Mouse (Mus musculus) ovary, postnatal 14 days (tissue): ENCODE measurements around the gene Tns3.

Experiments used
- DNase-seq: peaks from one replicate; pipeline ENCODE4 v3.0.0; 2022; ENCODE audit warnings: low spot score

Gene Tns3

DNA sequence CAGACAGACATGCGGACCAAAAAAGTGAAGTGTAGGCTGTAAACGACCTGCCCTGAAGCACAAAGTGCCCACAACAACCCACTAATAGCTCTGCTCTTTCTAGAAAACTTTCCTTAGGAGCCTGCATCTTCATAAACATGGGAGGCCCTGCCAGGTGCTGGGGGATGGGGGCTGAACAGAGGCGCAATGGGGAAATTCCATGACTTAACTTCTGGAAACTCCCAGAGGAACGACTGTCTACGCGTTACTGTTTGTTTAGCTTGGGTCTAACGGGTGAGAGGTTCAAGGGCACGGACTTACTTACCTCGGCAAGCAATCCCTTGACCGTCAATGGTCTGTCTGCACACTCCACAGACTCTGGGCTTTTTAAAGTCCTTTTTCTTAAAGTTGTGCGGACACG lies 48.9 kb downstream of the Tns3 start:
- DNase-seq, result no peak

DNA sequence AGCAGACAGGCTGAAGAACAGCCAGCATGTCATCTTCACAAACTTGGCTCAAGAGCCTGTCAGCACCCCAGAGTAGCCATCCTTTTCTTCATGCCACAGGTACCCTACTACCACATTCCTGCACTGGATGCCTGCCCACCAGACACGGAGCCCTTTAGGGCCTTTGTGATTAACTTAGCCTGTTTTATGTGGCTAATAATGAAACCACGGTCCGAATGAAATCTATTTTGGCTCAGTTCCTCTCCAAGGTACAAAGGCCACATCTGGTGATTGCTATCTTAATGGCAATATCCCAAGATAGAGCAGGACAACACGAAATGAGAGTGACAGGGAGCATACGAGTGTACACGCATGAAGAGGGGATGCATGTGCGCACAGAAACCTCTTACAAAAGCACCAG lies 53.9 kb downstream of the Tns3 start:
- DNase-seq, result no peak

DNA sequence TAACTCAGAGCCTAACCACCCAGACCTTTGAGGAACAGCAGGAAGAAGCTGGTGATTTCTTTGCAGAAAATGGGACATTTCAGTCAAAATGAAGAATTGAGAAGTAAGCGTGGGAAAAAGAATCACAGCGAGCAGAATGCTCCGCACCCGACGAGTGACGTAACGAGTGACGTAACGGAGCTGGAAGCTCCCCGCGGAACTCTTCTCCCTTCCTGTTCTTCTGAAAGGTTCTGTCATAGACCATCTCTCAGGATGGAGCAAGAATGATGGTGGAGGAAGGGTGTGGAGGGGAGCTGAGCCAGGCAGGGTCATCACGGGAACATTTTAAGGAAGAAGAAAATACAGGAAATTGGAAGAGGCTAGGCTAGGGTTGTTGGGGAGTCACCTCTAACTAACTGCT lies 54.5 kb downstream of the Tns3 start:
- no peak for DNase-seq

DNA sequence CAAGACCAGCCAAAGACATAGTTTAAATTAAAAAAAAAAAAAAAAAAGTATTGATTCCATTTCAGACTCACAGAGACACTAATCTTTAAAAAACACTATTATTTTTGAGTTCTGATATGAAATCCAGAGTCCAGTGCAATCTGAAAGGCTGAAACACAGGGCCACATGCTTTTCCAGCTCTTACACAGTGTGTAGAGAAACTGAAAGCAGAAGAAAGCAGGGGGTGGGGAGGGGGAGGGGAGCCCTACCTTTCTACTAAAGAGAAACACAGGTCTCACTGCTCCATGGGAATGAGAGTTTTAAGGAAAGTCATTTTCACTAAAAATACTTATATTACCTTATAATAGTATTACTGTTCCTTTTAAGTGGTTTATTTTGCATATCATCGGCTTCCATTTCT lies 57.2 kb downstream of the Tns3 start:
- DNase-seq, result no peak

DNA sequence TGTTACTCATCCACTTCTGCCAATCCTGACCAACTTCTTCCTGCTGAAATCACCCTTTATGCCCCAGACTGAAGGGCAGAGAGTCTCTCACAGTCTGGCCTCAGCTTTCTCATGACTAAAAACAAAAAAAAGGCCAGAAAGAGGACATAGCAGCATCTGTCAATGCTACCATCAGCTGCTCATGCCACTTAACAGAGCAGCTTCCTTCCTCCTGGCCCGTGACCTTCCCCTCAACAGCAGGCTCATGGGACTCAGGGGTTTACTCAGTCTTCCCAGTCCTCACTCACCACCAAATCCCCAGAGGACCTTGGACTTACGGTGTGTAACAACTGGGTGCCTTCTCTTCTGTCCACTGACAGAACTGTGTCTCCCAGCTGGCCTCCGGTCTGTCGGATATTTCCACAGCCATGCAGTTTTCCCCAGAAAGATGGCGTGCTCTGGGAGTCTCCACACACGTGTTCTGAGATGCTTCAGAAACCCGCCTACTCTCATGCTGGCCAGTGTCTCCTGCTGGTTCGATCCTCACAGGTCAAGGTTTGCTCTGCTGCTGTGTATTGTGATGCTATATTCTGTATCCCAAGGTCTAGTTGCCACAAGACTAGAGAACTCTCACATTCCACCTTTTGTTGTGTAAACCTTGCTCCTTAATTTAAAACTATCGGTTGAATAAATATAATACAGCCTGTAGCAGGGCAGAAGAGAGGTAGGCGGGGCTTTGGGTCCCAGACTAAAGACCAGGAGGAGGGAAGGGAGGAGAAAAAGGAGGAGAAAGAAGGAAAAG lies 59.4 kb downstream of the Tns3 start:
- no peak for DNase-seq

DNA sequence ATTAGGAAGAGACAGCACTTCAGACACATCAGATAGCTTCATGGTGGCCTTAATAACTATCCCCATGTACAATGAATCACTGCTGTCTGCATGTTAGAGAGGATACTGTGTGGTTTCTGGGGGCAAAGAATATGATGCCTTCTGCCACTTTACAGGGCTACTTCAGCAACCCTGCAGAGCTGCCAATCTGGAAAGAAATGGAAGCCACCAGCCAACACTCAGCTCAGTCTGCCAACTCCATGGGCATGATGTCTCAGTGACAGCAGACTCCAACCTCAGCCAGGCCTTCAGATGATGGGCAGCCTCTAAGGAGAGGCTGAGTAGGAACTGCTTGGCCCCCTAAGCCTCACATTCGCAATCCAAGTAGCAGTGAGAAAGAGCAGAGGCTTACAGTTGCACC lies 61.7 kb downstream of the Tns3 start:
- no peak for DNase-seq

DNA sequence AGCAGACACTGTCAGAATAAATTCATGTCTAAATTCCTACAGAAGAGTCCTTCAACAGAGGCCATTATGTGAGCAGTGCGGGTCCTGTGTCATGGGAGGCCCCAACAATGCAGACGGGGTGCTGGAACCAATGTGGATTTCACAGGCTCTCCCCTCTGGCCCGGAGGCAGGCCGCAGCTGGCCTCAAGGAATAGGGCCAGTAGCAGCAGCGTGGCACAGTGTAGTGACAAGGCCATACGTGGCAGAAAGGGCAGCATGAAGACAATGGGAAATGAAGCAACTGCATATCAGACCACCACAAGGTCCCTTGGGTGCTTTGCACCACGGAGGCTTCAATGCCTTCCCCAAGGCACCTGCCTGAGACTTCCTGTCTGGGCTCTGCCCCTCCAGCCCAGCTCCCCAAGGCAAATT lies 62.9 kb downstream of the Tns3 start:
- no peak for DNase-seq

DNA sequence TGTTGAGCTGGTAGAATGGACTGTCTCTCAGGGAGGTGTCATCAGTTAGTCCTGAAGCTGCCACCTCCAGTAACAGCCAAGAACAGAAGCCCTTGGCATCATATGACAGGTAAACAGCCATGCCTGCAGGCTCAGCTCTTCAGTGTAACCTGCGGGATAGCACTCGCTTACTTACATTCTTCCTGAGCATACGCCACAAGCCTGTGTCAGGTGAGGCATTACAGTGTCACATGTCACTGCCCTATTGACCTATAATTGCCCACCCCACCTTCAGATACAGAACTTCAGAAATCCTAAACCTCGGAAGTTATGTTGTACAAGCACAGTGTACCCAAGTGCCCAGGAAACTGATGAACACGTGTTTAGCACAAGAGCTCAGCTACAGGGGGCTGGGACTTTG lies 68.7 kb downstream of the Tns3 start:
- DNase-seq, result no peak

DNA sequence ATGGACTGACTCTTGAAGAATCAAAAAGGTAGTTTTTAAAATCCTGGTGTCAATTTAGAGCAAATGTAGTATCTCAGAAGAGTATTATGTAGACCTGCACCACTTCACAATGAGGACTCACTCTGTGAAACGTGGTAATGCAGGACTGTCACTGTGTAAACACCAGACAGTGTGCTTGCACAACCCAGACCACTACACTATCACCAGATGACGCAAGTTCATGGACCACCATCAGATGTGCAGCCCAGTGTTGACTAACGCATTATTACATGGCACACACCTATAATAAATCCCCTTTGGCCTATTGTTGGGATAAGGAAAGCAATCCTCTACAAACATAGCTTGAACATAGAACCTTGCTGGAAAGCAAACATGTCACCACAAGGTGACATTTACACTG lies 71.2 kb downstream of the Tns3 start:
- DNase-seq, result no peak

DNA sequence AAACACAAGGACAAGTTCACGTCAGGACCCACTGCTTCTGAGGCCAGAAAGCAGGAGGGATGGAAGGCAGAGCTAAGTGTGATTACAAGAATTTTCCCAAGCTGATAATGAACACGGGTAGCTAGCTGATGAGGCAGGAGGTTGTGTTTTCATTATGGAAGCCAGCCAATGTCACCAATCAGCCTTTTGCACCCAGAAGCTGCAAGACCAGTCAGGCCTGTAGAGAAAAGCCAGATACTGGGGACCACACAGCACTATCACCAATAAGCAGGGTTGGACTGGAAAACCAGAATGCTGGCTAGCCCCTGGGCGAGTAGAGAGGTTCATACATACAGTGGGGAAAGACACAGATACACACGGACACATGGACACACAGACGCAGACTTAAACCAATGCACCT lies 73.1 kb downstream of the Tns3 start:
- no peak for DNase-seq

DNA sequence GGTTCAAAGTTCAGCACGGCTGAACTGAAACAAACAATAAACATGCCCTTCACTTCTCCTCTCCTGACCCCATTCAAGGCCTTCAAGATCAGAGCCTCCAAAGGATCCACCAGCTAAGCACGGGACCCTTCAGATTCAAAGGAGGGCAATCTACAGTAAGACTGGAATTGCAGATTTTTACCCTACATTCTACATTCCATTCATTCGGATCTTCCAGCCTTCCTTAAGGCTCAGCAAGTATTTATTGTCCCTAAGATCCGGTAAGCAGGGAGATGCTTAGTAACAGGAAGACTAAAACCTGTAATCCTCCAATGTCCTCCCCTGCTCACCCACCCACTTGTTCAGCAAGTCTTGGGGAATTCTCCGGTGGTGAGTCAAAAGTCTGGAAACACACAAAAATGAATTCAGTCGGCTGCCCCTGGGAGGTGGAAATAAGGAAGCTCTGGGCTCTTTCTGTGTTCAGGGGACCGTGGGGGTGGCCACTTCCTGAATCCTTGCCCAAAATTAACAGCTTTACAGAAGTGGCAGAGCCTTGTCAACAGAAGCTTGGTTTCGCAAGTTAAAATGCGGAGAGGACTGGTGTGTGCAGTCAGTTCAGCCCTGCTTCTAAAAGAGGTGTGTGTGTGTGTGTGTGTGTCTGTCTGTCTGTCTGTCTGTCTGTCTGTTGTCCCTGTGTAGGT lies 75.0 kb downstream of the Tns3 start:
- no peak for DNase-seq

DNA sequence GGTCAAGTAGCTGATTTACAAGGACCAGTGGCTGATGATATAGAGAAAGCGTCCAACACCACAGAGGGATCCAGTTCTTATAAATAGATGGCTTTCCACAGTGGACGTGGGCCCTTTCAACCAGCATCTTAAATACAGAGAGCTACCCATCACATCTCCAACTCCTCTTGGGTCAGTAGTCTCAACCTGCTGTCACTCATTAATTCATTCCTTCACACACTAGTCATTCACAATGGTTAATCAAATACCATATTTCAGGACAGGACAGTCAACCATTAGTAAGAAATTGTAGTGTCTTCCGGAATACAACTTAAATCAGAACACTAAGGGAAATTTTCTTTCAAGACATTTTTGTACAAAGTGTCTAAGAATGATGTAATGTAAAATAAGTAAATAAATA lies 76.4 kb downstream of the Tns3 start:
- DNase-seq, result no peak

DNA sequence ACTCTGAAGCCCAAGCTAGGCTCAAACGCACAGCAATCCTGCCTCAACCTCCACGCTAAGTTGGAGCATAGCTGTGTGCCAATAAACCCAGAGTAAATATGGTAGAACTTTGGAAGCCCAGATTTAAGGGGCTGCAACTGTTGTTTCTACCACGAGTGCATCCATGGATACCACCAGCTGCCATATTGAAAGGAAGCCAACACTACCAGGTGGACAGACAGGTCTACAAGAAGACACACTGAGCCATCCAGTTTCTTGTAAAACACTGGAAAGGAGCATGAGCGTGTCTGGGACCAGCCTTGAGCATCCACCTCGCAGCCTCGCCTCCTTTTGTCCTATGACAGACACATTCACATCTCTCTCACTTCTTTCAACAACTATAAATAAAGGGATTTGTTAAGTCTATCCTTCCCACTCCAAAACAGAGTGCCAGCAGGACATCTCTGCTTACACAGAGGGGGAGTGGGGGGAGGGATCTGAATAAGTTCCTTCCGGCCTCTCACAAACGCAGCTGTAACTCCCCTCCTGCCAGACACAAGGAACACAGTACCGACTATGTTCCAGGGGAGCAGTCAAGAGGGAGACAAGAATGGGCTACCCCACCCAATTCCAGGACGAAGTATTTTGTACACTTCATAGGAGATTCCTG lies 77.2 kb downstream of the Tns3 start:
- no peak for DNase-seq

DNA sequence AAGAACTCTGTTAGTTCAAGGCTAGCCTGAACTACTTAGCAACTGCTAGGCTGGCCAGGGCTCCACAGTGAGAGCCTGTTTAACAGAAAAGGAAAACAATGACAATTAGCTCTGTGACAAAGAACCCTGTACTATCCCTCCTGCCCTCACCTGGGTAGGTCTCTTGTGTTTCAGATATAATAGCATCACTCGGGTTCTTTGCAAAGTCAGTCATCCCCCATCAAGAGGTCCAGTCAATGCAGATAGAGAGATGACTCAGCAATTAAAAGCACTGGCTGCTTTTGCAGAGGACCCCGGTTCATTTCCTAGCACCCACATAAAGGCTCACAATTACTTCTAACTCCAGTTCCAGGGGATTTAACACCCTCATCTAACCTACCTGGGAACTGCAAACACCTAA lies 78.0 kb downstream of the Tns3 start:
- no peak for DNase-seq

DNA sequence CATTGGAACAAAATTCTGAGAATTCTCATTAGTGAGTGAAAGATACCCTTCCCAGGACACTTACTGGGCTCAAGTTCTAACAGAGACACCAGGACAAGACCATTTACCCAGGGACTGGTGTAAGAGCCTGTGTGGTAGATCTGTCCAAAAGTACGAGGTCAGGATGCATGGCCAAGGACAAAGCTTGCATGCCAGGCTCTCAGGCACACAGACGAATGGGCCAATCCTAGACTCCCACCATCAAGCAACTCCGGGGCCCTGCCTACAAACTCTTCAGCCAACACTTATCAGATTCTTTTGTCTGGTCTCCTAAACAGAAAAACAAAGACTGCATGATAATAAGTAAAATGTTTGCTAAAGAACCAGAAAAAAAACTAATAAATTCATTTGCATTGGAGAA lies 78.6 kb downstream of the Tns3 start:
- DNase-seq, result no peak

DNA sequence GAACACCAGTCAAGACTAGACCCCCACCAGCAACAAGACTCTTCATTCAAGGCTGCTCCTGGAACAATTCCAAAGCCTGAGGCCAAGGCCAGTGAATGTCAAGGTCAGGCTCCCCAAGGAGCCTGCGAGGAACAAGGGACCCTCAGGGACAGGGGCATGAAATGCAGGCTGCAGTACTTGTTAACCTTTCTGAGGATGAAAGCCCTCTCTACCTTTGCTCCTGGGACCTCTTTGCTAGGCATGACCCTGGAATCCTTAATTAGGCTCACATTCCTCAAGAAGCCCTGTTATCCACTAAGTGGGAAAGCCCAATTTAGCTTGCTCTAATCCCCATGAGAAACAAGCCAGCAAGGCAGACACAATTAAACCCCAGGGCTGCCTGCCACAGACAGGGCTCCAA lies 79.4 kb downstream of the Tns3 start:
- no peak for DNase-seq

DNA sequence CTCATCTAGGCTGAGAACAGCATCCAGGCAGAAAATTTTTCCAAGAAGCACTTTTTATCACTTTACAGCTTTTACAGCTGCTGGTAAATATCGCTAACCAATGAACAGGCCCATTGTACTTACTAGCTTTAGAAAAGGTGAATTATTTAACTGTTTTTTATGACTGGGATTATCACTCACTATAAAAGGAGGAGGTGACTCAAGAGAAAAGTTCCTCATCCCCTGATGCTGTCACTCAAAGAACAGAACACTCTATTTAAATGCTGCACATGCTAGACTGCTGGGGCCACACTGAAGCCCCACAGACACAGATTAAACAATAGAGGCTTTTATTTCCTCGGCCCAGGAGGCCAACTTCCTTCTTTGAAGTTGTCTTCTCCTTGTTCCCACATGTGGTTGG lies 80.0 kb downstream of the Tns3 start:
- DNase-seq, result no peak

DNA sequence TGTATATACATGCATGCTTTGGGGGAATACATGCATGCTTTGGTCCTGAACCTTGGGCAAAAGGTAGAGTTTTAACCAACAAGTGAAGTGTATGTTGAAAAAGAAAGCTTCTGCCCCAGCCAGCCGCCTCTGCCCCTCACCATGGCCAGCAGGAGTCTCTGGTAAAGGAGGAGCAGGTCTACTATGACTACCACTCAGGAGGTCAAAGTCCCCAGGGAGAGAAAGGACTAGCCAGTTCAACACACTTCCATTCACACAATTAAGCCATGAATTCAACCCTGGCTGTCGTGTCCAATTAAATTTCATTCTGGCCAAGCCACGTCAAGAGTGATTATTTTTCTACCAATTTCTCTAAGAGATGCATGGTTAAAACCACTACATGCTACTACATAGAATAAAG lies 81.2 kb downstream of the Tns3 start:
- DNase-seq, result no peak

DNA sequence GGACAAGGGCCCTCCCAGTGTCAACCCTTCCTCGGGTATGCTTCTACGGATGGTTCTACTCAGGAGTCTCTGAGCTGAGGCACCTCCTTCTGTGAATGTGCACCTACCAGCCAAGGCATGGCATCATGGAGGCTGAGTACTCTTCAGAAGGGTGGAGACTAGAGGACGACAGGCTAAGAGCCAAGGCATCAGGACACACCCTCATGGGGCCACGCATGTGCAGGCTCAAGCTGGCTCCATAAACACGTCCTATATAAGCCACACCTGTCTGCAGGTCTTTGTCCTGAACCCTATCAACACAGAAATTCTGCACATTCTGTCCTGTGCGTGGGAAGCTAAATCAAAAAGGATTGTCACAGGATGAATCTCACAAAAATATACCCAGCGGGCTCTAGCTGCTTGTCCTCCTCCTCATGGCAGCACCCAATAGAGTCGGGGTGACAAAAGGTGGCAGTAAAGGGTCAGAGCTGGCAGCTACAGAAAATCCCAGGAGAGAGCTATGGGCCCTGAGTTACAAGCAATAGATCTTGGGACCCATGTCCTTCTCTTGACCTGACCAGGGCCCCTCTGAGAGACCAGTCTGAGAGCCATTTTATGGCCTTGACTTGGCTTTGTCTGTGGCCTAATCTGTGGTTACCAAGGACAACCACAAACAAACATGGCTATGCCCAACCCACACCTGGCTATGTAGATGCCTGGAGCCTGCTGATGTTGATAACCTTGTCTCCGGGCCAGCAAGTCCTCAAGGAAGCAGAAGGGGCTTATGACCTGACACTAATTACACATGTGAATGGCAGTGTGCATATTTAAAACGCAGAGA lies 82.0 kb downstream of the Tns3 start:
- DNase-seq, result no peak

DNA sequence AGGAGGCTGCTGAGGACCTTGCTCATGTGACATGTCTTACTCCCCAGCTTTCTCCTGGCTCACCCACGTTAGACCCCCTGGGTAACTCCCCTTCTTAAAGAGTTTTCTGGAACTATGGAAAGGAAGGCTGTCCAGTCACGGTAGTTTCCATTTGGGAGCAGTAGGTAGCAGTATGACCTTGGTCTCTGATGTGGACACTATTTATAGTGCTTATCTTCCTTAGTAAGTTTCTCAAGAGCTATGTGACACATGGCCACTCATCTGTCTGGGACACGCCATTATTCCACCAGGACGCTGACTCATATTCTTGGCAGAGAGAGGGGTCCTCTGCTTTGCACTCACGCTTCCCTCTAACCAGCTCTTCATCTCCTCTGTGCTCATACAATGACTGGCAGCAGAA lies 84.5 kb downstream of the Tns3 start:
- no peak for DNase-seq

DNA sequence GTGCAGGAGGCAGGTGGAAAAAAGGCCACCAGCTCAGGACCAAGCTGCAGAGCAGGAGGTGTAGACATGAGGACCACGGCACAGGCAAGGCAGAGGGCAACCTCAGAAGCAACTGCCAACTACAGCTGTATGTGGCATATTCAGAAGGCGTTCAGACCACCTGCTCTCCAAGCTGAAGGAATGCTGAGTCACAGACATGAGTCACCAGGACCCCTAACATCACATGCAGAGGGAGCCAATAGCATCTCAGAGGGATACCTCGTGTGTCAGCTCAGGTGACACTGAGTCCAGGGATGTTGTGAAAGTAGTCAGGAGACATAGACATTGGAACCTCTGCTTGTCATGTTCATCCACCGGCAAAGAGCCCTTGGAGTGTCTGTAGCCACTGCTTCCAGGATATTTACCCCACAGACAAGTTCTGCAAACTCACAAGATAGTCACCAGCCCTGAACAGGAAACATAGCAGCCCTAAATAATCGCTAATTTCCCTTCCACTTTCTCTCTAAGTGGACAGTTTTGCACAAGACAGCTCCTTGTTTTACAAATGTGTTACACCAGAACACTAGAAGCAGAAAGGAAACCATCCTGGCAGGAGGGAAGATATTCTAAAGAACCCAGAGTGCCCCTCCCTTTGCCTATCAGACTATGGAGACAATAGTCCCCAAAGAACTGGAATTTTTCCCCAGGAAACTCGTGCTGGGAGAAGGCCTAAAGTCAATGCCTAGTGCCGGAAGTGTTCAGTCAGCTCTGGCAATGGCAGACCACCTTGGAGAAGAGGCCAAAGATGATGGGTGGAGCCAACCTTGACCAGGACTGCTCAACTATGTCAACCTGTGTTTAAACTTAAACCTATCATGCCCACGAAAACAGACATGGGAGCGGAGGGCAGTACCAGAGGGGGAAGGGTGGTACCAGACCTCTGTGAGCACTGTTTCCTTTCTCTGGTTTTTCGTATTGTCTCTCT lies 88.8 kb downstream of the Tns3 start:
- no peak for DNase-seq
